Mouse (Mus musculus) lung, adult 18-20 months (tissue): Measurements from ENCODE around the gene Rtn4ip1.
"Not testable (repeated sequence)": the region's sequence is repeated elsewhere in the genome, so short reads cannot be mapped to it uniquely, and the experiment has no call there.

Experiments
- DNase-seq, 2 experiments: peaks; one replicate each; pipeline ENCODE4 v3.0.0; 2022; ENCODE audit warnings: mixed read lengths in 2 of 2

The Rtn4ip1 gene

DNA sequence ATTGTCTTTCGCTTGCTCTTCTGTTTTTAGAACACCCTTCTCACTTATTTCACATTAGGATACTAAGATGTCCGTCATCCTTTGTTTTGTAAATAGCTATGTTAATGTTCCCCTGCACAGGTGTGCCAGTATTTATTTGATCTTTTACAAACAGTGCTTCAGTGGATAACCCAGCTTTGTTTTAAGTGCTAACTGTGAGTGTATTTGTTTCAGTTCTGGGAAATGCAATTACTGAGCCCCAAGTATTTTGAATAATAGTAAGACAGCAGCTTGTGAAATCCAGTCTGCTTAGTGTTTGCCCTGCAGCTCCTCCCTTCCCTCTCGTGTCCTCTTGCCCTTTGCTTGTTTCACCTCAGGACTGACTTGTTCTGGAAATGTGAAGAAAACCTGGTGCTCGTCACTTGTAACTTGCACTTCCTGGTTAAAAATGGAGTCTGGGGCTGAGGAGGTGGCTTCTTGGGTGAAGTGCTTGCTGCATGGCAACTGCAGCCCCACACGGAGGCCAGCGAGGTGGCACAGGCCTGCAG is 37.6 kb downstream of the Rtn4ip1 start:
- DNase-seq = peak in 1 of 2 experiments; percentile 16

GRCm38 (mm10) chr10:43943736-43944135 is 42.1 kb downstream of the Rtn4ip1 start:
- DNase-seq = no peak

- DNase-seq = no peak
These were observed 43.8 kb downstream of the Rtn4ip1 start for GRCm38 (mm10) chr10:43945435-43945834.

DNA sequence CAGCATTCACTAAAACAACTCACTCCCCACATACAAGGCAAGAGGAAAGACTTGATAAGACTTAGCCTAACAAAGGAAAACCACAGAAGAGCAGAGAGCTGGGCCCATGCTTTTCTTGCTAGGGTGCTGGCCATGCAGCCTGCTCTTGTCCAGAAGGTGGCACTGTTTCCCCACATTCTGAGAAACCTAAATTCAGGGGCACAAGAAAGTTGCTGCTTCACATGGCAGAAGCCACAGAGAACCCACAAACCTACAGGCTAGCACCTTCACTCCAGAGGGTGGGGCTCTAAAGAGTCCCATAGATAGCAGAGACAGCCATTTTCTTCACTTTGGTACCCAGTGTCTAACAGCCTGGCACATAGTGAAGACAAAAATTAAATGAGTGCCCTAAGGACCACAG is 52.3 kb downstream of the Rtn4ip1 start:
- DNase-seq = peak; percentile 21 to 31

DNA sequence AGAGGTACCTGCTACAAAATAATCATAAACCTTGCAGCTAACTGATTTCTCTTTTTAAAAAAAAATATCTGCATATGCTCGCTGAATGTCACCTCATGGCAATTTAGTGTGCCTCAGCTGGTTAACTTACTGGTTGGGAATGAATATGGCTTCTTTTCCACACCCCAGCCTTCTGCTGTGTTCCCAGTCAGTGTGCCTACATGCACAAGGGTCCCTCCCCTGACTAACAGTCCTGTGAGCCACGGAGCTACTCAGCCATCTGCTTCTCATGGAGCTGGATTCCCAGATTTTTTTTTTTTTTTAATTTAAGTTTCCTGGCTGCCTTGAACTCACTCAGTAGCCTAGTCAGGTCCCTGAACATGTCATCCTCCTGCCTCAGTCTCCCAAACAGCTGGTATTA is 63.3 kb downstream of the Rtn4ip1 start:
- DNase-seq = no peak

GRCm38 (mm10) chr10:43973244-43973643 is 71.6 kb downstream of the Rtn4ip1 start:
- DNase-seq = no peak

- DNase-seq = peak; percentile 39 to 58
These were observed 75.7 kb downstream of the Rtn4ip1 start for GRCm38 (mm10) chr10:43977353-43977752.

DNA sequence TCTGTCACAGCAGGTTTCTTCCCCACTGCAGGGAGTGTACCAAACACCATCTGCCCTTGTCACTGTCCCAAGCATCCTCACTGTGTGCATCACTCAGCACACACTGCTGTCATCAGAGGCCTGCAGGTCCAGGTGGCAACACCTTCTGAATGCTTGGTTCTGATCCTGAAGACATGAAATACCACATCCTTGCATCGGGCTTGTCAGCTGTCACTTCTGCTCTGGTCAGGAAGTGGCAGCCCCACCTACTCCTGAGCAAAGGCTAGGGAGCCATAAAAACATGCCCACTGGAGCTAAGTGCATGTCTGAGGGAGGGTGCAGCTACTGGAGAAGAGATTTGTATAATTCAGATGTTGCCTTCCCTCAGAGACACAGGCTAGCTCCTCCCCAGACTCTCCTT is 78.5 kb downstream of the Rtn4ip1 start:
- DNase-seq = no peak

DNA sequence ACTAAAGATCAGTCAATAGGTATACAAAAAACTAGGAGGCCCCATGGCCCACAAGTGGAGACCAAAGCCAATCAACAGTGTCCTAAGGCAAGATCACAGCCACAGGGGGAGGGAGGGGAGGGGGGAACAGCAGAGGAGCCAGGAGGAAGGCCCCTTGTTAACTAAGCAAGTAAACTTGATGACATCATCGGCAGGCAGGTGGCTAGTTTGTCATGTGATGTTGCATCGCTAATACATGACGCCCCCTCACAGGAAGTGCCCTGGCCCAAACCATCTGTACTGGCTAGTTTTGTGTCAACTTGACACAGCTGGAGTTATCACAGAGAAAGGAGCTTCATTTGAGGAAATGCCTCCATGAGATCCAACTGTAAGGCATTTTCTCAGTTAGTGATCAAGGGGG is 79.1 kb downstream of the Rtn4ip1 start:
- DNase-seq = not testable (repeated sequence)

GRCm38 (mm10) chr10:43982470-43982869 is 80.9 kb downstream of the Rtn4ip1 start:
- DNase-seq = no peak

DNA sequence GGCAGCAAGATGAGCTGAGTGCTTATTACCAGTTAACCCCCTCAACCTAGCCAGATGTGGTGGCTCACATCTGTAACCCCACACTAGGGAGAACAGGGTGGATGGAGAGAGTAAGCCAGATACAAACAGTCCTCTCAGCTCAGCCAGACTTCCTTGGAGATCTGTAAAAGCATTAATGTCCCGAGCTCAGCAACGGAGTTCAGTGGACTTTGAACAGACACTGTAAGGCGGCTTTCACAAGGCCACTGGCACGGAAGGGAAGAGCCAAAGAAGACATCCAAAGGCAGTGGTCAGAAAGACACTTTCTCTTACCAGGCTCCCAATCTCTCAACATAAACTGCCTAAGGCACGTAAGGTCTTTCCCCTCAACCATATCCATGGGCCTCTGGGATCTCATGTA is 81.6 kb downstream of the Rtn4ip1 start:
- no peak for DNase-seq

- DNase-seq = no peak
These were observed 82.3 kb downstream of the Rtn4ip1 start for GRCm38 (mm10) chr10:43983866-43984265.

DNA sequence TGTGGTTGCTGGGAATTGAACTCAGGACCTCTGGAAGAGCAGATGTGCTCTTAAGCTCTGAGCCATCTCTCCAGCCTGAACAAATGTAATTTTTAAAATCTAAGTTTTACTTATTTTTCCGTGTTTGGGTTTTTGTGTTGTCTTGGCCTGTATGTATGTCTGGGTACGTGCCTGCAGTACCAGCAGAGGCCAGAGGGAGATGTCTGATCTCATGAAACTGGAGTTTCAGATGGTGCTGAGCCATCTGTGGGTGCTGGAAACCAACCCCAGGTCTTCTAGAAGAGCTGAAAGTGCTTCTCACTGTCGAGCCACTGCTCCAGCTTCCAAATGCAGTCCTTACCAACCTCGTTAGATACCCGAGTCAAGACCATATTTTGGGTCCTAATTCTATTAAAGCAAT is 89.7 kb downstream of the Rtn4ip1 start:
- DNase-seq = no peak

GRCm38 (mm10) chr10:43992506-43992905 is 90.9 kb downstream of the Rtn4ip1 start:
- no peak for DNase-seq

DNA sequence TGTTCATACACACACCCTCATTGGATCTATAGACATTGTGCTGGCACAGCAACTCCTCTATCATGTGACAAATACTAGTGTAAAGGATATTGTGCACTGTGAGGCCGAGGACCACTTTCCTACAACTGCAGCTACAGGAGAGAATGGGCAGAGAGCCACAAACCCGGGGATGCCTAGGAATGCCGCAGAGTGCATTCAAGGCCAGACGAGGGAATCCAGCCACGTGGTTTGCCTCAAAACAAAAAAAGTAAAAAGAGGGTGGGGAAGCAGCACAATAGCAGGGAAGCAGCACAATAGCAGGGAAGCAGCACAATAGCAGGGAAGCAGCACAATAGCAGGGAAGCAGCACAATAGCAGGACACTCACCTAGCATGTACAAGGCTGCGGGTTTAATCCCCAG is 91.6 kb downstream of the Rtn4ip1 start:
- no peak for DNase-seq

DNA sequence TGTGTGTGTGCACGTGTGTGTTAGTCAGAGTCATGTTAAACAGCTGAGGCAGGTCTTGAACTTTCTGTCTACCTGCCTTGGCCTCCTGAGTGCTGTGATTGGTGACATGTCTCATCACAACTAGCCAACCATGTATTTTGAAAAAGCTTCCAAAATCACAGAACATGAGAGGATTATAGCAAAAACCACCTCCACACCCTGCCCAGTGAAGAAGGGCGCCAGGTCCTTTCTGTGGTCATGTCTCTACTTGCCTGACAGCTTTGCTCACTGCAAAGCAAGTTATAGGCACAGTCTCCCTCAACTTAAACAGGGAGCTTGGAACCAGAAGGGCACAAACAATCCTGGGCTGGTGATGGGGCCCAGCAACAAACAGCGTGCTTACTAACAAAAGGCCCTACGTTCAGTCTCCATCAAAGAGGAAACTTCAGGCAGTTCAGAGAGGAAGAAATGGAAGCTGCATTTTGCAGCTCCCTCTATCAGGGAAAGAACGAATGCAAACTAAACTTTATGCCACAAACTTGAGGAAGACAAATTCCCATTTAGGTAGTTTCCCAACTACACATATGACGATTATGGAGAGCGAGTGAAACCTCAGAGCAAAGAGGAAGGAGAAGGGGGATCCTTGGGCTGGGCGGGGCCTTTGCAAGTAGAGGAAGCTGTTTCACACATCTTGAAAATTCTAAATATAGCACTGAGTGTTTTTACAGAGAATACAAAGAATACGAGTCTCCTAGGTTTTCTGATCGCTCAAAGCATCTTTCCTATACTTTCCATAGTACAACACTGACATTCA is 94.4 kb downstream of the Rtn4ip1 start:
- peak; percentile 58 to 67 for DNase-seq

- DNase-seq = no peak
These were observed 95.7 kb downstream of the Rtn4ip1 start for GRCm38 (mm10) chr10:43997276-43997675.

- DNase-seq = no peak
These were observed 96.4 kb downstream of the Rtn4ip1 start for GRCm38 (mm10) chr10:43998023-43998422.

- no peak for DNase-seq
These were observed 97.0 kb downstream of the Rtn4ip1 start for GRCm38 (mm10) chr10:43998503-43999082.

DNA sequence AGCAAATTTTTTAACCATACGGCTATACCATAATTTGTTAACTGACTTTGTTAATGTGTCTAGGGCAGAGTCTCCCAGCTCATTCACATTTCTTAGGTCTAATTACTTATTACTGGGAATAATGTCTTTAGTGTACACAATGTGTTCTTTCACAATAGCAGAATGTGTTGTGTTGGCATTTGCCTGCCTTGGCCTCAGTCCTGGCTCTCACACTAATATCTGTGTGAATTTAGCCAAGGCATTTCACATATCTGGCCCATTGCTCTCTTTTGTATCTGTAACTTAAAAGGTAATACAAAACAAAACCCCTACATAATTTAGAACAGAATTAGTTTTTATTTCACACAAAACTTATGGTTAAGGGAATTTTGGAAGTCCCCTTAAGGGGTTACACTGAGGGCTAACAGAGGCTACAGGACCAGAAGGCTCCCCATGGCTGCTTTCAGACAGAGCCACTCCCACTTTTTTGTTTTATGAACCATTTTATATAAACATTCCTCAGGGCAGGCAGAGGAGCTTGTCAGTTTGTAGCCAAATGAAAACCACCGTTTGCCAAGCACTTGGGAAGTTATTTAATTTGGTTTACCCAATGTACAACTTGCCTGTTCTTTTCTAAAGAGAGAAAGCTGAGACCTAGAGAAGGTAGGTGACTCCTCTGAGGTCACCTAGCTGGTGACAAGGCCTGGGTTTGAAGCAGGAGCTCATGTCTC is 98.7 kb downstream of the Rtn4ip1 start:
- no peak for DNase-seq

DNA sequence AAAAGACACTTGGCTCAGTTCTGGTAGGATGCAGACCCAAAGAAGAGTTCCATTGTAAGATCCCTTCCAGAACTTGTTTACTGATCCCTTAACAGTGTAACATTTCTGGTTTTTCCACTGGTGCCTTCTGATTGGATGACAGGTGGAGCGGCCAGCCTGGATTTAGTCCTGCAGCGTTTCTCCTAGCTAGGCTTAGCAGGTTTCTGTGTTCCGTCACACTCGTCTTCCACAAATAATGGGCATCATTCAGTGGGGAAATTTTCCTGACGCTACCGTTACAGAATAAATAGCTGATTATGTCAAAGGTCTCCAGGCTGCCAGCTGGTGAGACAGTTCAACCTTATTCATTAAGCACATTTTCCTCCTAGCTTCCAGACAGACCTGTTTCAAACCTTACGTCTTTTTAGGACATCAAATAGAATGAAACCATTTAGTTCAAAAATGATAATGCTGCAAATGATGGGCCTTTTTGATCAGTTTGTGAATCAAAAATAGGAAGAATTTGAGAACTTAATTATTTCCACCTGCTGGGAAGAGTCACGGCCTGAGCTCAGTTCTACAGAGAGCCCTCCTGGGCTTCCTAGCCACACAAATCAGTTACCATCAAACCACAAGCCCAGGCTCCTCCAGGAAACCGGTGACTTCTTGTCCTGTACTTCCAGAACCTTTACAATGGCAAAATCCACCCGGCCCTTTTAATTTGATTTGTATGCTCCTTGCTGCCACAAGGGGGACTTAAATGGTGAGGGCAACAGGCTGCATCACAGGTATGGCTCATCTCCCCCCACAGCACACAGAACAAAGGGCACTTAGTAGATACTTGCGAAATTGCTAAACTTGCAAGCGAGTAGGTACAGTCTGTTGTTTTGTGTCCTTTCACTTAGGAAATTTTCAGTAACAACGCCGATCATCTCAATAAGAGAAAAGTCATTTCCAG is 100.7 kb downstream of the Rtn4ip1 start:
- peak in 1 of 2 experiments; percentile 38 for DNase-seq

- DNase-seq = no peak
These were observed 101.5 kb downstream of the Rtn4ip1 start for GRCm38 (mm10) chr10:44002995-44003524.
